Mouse (Mus musculus) testis, adult 2 months (tissue): Measurements from ENCODE around the gene Olfr998. TPM values are rescaled to one million over a fixed set of nuclear protein-coding genes. Genes with fewer than 3 reads are reported as not detected.
"Not testable (repeated sequence)": the region's sequence is repeated elsewhere in the genome, so short reads cannot be mapped to it uniquely, and the experiment has no call there.

Experiments
- H3K27ac ChIP-seq: fragments of 200-500 bp; 2 replicates; pipeline ENCODE4 v1.5.1; 2012; ENCODE audit warnings: low read depth, low read length; ENCODE audit not compliant: control insufficient read depth, insufficient read depth
- H3K27me3 ChIP-seq: fragments of 200-500 bp; 2 replicates; pipeline ENCODE4 v1.6.1; 2012; ENCODE audit warnings: mild to moderate bottlenecking, low read length, moderate library complexity; ENCODE audit not compliant: control insufficient read depth, insufficient read depth
- H3K36me3 ChIP-seq: fragments of 200-500 bp; 2 replicates; pipeline ENCODE4 v1.6.1; 2012; ENCODE audit warnings: mild to moderate bottlenecking, low read length; ENCODE audit not compliant: control insufficient read depth, insufficient read depth
- H3K4me1 ChIP-seq: fragments of 200-500 bp; 2 replicates; pipeline ENCODE4 v1.6.1; 2012; ENCODE audit warnings: low read length; ENCODE audit not compliant: control insufficient read depth, insufficient read depth
- H3K4me3 ChIP-seq: fragments of 200-500 bp; 2 replicates; pipeline ENCODE4 v1.5.1; 2012; ENCODE audit warnings: low read depth, mild to moderate bottlenecking, low read length, moderate library complexity, mixed read lengths; ENCODE audit not compliant: control insufficient read depth
- CTCF ChIP-seq: fragments of 200-500 bp; IDR thresholded peaks from 2 replicates; pipeline ENCODE4 v1.5.1; 2012; ENCODE audit warnings: low read depth, mild to moderate bottlenecking, inconsistent platforms, low read length, moderate library complexity; ENCODE audit not compliant: control insufficient read depth, insufficient read depth, insufficient replicate concordance
- POLR2A ChIP-seq: fragments of 200-500 bp; IDR thresholded peaks from 2 replicates; pipeline ENCODE4 v1.6.1; 2012; ENCODE audit warnings: low read depth, mild to moderate bottlenecking, inconsistent platforms, low read length, moderate library complexity; ENCODE audit not compliant: control insufficient read depth
- polyA plus RNA-seq: library from polyadenylated mRNA; depleted of rRNA; stranded (reverse); fragments of >200 nt; gene quantifications from 2 replicates; pipeline ENCODE4 v1.2.3, GENCODE M21; 2012; rRNA removed

Gene Olfr998
- not detected in 2 replicates for polyA plus RNA-seq

- not testable (repeated sequence) for H3K27ac ChIP-seq, H3K4me3 ChIP-seq, H3K36me3 ChIP-seq, H3K4me1 ChIP-seq, H3K27me3 ChIP-seq
Observed at GRCm38 (mm10) chr2:85588648-85589047, at the start of gene Olfr998. Olfr998 (plus strand) TSS chr2:85588948.

GRCm38 (mm10) chr2:85554806-85555205 is 33.9 kb upstream of the Olfr998 start:
- TF ChIP-seq POLR2A = no peak
- TF ChIP-seq CTCF = no peak
- H3K27me3 ChIP-seq = no peaks in the 10 kb centered on the region
- no peaks in the 10 kb centered on the region for H3K4me1 ChIP-seq
- H3K27ac ChIP-seq = no peak overlapping the region
- no peak overlapping the region for H3K4me3 ChIP-seq
- H3K36me3 ChIP-seq = no peaks in the 10 kb centered on the region

GRCm38 (mm10) chr2:85560226-85560625 is 28.5 kb upstream of the Olfr998 start:
- Histone ChIP-seq H3K4me3 (no peak overlapping the region), H3K27ac (no peak overlapping the region), H3K4me1 (no peaks in the 10 kb centered on the region), H3K36me3 (no peaks in the 10 kb centered on the region), H3K27me3 (no peaks in the 10 kb centered on the region)
- TF ChIP-seq CTCF = no peak
- TF ChIP-seq POLR2A = no peak

DNA sequence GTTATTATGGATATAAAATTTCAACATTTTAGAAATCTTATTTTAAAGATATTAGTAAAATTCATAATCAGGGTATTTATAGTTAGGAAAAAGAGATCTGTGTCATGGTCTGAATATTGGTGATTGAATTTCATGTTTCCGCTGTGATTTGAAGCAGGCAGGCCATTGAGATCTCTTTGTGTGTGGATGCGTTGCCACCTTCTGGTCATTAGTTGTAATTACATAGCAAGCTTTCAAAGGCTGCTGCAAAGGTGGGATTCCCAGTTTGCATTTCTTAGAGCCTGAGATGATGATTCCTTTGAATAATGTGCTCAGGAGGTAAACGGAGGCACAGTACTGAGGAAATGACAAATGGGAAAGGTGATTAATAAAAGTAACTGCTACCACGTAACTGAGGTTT is 27.6 kb upstream of the Olfr998 start:
- Histone ChIP-seq H3K27ac (no peak overlapping the region), H3K36me3 (no peaks in the 10 kb centered on the region), H3K4me3 (no peak overlapping the region), H3K27me3 (no peaks in the 10 kb centered on the region), H3K4me1 (no peaks in the 10 kb centered on the region)
- TF ChIP-seq CTCF (peak; percentile 10; the same call in 1 of the 2 replicates), POLR2A (no peak)

- Histone ChIP-seq H3K27me3 (no peaks in the 10 kb centered on the region), H3K4me1 (no peaks in the 10 kb centered on the region), H3K4me3 (no peak within 1 kb of the TSS), H3K27ac (no peak within 1 kb of the TSS), H3K36me3 (no peaks in the 10 kb centered on the region)
- TF ChIP-seq CTCF (no peak), POLR2A (no peak)
Observed at GRCm38 (mm10) chr2:85578915-85579314, 9.8 kb upstream of the Olfr998 start, which contains the start of gene Olfr996. Olfr996 (plus strand) TSS chr2:85579215.

GRCm38 (mm10) chr2:85611803-85612202 is 23.1 kb downstream of the Olfr998 start, which contains the start of gene Olfr1000:
Olfr1000 (minus strand) TSS chr2:85611903.
- no peaks in the 10 kb centered on the region for H3K4me1 ChIP-seq
- H3K27me3 ChIP-seq = no peaks in the 10 kb centered on the region
- H3K36me3 ChIP-seq = no peaks in the 10 kb centered on the region
- H3K4me3 ChIP-seq = no peak within 1 kb of the TSS
- H3K27ac ChIP-seq = no peak within 1 kb of the TSS
- no peak for TF ChIP-seq POLR2A
- no peak for TF ChIP-seq CTCF

Other genes with a start within 250 kb of the Olfr998 start
- gene Olfr987, start 249.6 kb upstream of the Olfr998 start, polyA plus RNA-seq = not detected in 2 replicates
- gene Olfr988, start 225.7 kb upstream of the Olfr998 start, polyA plus RNA-seq = not detected in 2 replicates
- not detected in 2 replicates for gene Olfr992, start 179.5 kb upstream of the Olfr998 start, polyA plus RNA-seq
- 0.11 TPM in 1 of 2 replicates, not detected in the other for gene Olfr993, start 174.1 kb upstream of the Olfr998 start, polyA plus RNA-seq
- gene Olfr994, start 152.5 kb upstream of the Olfr998 start, polyA plus RNA-seq = not detected in 2 replicates
- not detected in 2 replicates for gene Olfr995, start 145.3 kb upstream of the Olfr998 start, polyA plus RNA-seq
- gene 4833423E24Rik, start 69.9 kb upstream of the Olfr998 start, polyA plus RNA-seq = not detected in 2 replicates
- gene Olfr996, start 9.7 kb upstream of the Olfr998 start, polyA plus RNA-seq = not detected in 2 replicates
- not detected in 2 replicates for gene Olfr1000, start 23.0 kb downstream of the Olfr998 start, polyA plus RNA-seq
- gene Olfr1002, start 61.8 kb downstream of the Olfr998 start, polyA plus RNA-seq = not detected in 2 replicates
- not detected in 2 replicates for gene Olfr154, start 75.5 kb downstream of the Olfr998 start, polyA plus RNA-seq
- gene Olfr1006, start 89.8 kb downstream of the Olfr998 start, polyA plus RNA-seq = not detected in 2 replicates
- gene Olfr1008, start 100.5 kb downstream of the Olfr998 start, polyA plus RNA-seq = not detected in 2 replicates
- gene Olfr1009, start 126.5 kb downstream of the Olfr998 start, polyA plus RNA-seq = not detected in 2 replicates
- gene Olfr1012, start 173.8 kb downstream of the Olfr998 start, polyA plus RNA-seq = not detected in 2 replicates
- gene Olfr1013, start 178.2 kb downstream of the Olfr998 start, polyA plus RNA-seq = not detected in 2 replicates
- gene Olfr1014, start 183.8 kb downstream of the Olfr998 start, polyA plus RNA-seq = not detected in 2 replicates
- not detected in 2 replicates for gene Olfr1015, start 193.1 kb downstream of the Olfr998 start, polyA plus RNA-seq
- gene Olfr1016, start 213.6 kb downstream of the Olfr998 start, polyA plus RNA-seq = not detected in 2 replicates
- not detected in 2 replicates for gene Olfr1018, start 229.5 kb downstream of the Olfr998 start, polyA plus RNA-seq